9 mouse cellular contexts compared by ENCODE assay signal in genomic region chr1:131964100-131964499, GRCm38 (mm10). TPM values are rescaled to one million over a fixed set of nuclear protein-coding genes. Genes with fewer than 3 reads are reported as not detected.
A peak's percentile ranks its signal among the peaks of the same experiment; 100 is the strongest.
DNase-seq lines count a peak whose midpoint lies in the region; ATAC-seq and TF ChIP-seq lines count a peak whose summit lies in the region.
"Had no signal": no experiment of that assay in that cellular context is flagged by ENCODE, and none has a peak within 500 bp of the region (broad histone marks: within the 10 kb centered on the region; RNA-seq: fewer than 3 reads in every experiment).

No protein-coding gene starts in this region.

- ATAC-seq in kidney, embryonic 14.5 days (ENCODE audit: low FRiP score, low TSS enrichment) = no peak
- no peak for ATAC-seq in kidney, postnatal 0 days (replicated peaks; ENCODE audit: low FRiP score, low read depth)
- ATAC-seq in neural tube, embryonic 12.5 days (ENCODE audit: low FRiP score, low read depth) = no peak

- H3K27ac ChIP-seq in kidney, embryonic 14.5 days (ENCODE audit: low read depth, low read length) = no peak overlapping the region
- H3K27ac ChIP-seq in kidney, postnatal 0 days = no peak overlapping the region
- H3K27ac ChIP-seq in neural tube, embryonic 12.5 days = no peak overlapping the region

- WGBS in kidney, embryonic 14.5 days = 37% methylated on average over 5 of the region's 5 CpGs
- WGBS in kidney, postnatal 0 days = 41% methylated on average over 5 of the region's 5 CpGs
- 29% methylated on average over 5 of the region's 5 CpGs for WGBS in neural tube, embryonic 12.5 days

- no peak for TF ChIP-seq CTCF in kidney, postnatal 0 days (IDR thresholded peaks at IDR 0.05; ENCODE audit: low read depth)

- intact Hi-C loops in gastrocnemius, postnatal 36 days (cut with DNase I) = no loop called here

- H3K36me3 ChIP-seq in kidney, embryonic 14.5 days (ENCODE audit: control insufficient read depth, insufficient read depth, low read length) = no peaks in the 10 kb centered on the region
- no peaks in the 10 kb centered on the region for H3K36me3 ChIP-seq in kidney, postnatal 0 days (ENCODE audit: insufficient read depth, low read length)
- no peaks in the 10 kb centered on the region for H3K36me3 ChIP-seq in neural tube, embryonic 12.5 days

- no peak overlapping the region; the same call in 1 of the 2 replicates for H3K4me3 ChIP-seq in kidney, embryonic 14.5 days (ENCODE audit: low read length)
- H3K4me3 ChIP-seq in kidney, postnatal 0 days (replicated peaks; ENCODE audit: low read depth, low read length) = peak overlapping the region; percentile 78
- peak overlapping the region; percentile 84 for H3K4me3 ChIP-seq in neural tube, embryonic 12.5 days
- H3K4me3 ChIP-seq: myocyte had no signal

- H3K27me3 ChIP-seq in kidney, embryonic 14.5 days (ENCODE audit: control insufficient read depth, insufficient read depth, low read length) = peaks cover 11% of the 10 kb centered on the region
- H3K27me3 ChIP-seq in kidney, postnatal 0 days (ENCODE audit: insufficient read depth, low read length) = no peaks in the 10 kb centered on the region
- H3K27me3 ChIP-seq in neural tube, embryonic 12.5 days (replicated peaks) = peaks cover 22% of the 10 kb centered on the region

- peak overlapping the region; percentile 99 for H3K4me2 ChIP-seq in kidney, embryonic 14.5 days (replicated peaks; ENCODE audit: low read depth, low read length)
- H3K4me2 ChIP-seq in kidney, postnatal 0 days (ENCODE audit: low read length) = peak overlapping the region; percentile 95
- H3K4me2 ChIP-seq in neural tube, embryonic 12.5 days (replicated peaks) = peak overlapping the region; percentile 98

- peaks cover 15% of the 10 kb centered on the region for H3K4me1 ChIP-seq in kidney, embryonic 14.5 days (ENCODE audit: control insufficient read depth, insufficient read depth, low read length)
- peaks cover 23% of the 10 kb centered on the region; the same call in 1 of the 2 replicates for H3K4me1 ChIP-seq in kidney, postnatal 0 days (replicated peaks; ENCODE audit: insufficient read depth, low read length)
- H3K4me1 ChIP-seq in neural tube, embryonic 12.5 days = peaks cover 33% of the 10 kb centered on the region

- no peak for DNase-seq in kidney, adult 18-20 months
- DNase-seq in heart, adult 8-10 months (ENCODE audit: low spot score) = peak; percentile 71
- DNase-seq in kidney, postnatal 0 days (ENCODE audit: low spot score) = no peak
- DNase-seq in layer of hippocampus, adult 11-12 months (ENCODE audit: low spot score) = no peak
- DNase-seq in cerebellum, adult 11 months = no peak
- no peak for DNase-seq in gastrocnemius, postnatal 36 days

- H3K9me3 ChIP-seq in kidney, embryonic 14.5 days (ENCODE audit: control insufficient read depth, low read length) = no peaks in the 10 kb centered on the region
- no peaks in the 10 kb centered on the region for H3K9me3 ChIP-seq in kidney, postnatal 0 days (replicated peaks; ENCODE audit: low read length)
- H3K9me3 ChIP-seq in neural tube, embryonic 12.5 days = no peaks in the 10 kb centered on the region

- 0 out of 2 replicates have a peak overlapping the region, but pooled peaks have one; percentile 81 for H3K9ac ChIP-seq in kidney, embryonic 14.5 days (ENCODE audit: low read depth, low read length)
- no peak overlapping the region for H3K9ac ChIP-seq in kidney, postnatal 0 days (ENCODE audit: low read depth, low read length)
- H3K9ac ChIP-seq in neural tube, embryonic 12.5 days = peak overlapping the region; percentile 80; the same call in 1 of the 2 replicates

RNA-seq across cellular contexts. Expression of gene Slc45a3, which starts 1.3 kb away (rescaled TPM):
- 5.1 and 7.3 TPM in 2 replicates for polyA plus RNA-seq in kidney, embryonic 14.5 days (2014; fragmentation: Nextera tagmentation; extraction: Ambion mirVana)
- 1 to 10 TPM; 2.4 to 4.7 (median 3.3) TPM for total RNA-seq in heart, adult 8-10 months (2022)
- 9.1 and 10.1 TPM in 2 replicates for polyA plus RNA-seq in kidney, postnatal 0 days (2015; fragmentation: Nextera tagmentation; extraction: Ambion mirVana)
- polyA plus RNA-seq in neural tube, embryonic 12.5 days (2016; fragmentation: Nextera tagmentation; extraction: Ambion mirVana) = 8.2 and 11.1 TPM in 2 replicates
- 1 to 10 TPM; 1.9 to 2.1 TPM for total RNA-seq in gastrocnemius, postnatal 36 days (2021)

RNA-seq across cellular contexts. Expression of gene Elk4, which starts 43.3 kb away (rescaled TPM):
- polyA plus RNA-seq in kidney, embryonic 14.5 days (2014; fragmentation: Nextera tagmentation; extraction: Ambion mirVana) = 35.4 and 37.3 TPM in 2 replicates
- total RNA-seq in heart, adult 8-10 months (2022) = 10 to 100 TPM; 62.5 to 79.4 (median 76.0) TPM
- polyA plus RNA-seq in kidney, postnatal 0 days (2015; fragmentation: Nextera tagmentation; extraction: Ambion mirVana) = 21.4 and 22.0 TPM in 2 replicates
- 16.1 and 16.2 TPM in 2 replicates for polyA plus RNA-seq in neural tube, embryonic 12.5 days (2016; fragmentation: Nextera tagmentation; extraction: Ambion mirVana)
- 10 to 100 TPM; 60.7 to 64.9 TPM for total RNA-seq in gastrocnemius, postnatal 36 days (2021)

RNA-seq across cellular contexts. Expression of gene Nucks1, which starts 53.8 kb away (rescaled TPM):
- 67.3 and 95.9 TPM in 2 replicates for polyA plus RNA-seq in kidney, embryonic 14.5 days (2014; fragmentation: Nextera tagmentation; extraction: Ambion mirVana)
- total RNA-seq in heart, adult 8-10 months (2022) = 10 to 100 TPM; 55.6 to 68.7 (median 62.6) TPM
- 55.2 and 59.9 TPM in 2 replicates for polyA plus RNA-seq in kidney, postnatal 0 days (2015; fragmentation: Nextera tagmentation; extraction: Ambion mirVana)
- polyA plus RNA-seq in neural tube, embryonic 12.5 days (2016; fragmentation: Nextera tagmentation; extraction: Ambion mirVana) = 90.7 and 91.4 TPM in 2 replicates
- 10 to 100 TPM; 55.6 to 61.1 TPM for total RNA-seq in gastrocnemius, postnatal 36 days (2021)
